Mouse (Mus musculus) right cerebral cortex, postnatal 4 days (tissue): Measurements from ENCODE around the gene Hoxd11.

ENCODE experiments used
- DNase-seq: peaks from one replicate; pipeline ENCODE4 v3.0.0-alpha.2; 2022

Hoxd11 gene

DNA sequence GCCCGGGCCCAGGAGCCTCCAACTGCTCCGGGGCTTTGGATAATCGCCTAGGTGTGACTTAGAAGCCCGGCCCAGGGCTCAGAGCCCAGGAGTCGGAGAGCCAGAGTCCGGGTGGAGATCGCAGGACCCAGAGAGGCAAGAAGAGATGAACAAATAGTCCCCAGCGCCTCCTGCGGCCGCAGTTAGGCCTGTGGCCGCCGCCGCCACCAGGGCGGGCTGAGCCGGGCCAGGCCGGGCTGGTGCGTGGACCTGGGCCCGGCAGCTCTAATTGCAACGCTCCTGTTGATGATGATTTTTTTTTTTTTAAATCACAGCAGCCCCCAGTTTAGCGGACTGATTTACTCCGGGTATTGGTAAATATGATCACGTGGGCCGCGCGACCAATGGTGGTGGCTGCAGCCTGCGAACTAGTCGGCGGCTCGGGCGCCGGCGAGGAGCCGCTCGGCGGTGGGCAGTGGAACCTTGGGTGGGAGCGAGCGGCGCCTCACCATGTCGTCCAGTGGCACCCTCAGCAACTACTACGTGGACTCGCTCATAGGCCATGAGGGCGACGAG is 18.3 kb downstream of the Hoxd11 start, which contains the start of gene Hoxd9:
TSS of gene Hoxd9 (plus strand) at position 161 of the 555 bp plus-strand sequence.
- no peak for DNase-seq

DNA sequence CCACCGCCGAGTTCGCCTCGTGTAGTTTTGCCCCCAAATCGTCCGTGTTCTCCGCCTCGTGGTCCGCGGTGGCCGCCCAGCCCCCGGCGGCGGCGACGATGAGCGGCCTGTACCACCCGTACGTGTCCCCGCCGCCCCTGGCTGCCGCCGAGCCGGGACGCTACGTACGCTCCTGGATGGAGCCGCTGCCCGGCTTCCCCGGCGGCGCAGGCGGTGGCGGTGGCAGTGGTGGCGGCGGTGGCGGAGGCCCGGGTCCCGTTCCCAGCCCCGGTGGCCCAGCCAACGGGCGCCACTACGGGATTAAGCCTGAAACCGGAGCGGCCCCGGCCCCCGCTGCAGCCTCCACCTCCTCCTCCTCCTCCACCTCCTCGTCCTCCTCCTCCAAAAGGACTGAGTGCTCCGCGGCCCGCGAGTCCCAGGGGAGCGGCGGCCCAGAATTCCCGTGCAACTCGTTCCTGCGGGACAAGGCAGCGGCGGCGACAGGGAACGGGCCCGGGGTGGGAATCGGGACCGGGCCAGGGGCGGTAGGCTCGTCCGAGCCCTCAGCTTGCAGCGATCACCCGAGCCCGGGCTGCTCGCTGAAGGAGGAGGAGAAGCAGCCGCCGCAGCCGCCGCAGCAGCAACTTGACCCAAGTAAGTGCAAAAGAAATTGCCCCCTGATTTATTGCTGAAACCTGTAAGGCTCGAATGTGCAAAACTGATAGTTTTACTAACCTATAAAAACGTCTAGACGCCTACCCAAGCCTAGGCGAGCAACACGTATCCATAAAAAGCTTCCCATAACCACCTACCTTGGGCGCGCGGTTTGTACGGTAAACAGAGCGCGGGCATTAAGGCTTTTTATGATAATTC is 19.1 kb downstream of the Hoxd11 start:
- no peak for DNase-seq

DNA sequence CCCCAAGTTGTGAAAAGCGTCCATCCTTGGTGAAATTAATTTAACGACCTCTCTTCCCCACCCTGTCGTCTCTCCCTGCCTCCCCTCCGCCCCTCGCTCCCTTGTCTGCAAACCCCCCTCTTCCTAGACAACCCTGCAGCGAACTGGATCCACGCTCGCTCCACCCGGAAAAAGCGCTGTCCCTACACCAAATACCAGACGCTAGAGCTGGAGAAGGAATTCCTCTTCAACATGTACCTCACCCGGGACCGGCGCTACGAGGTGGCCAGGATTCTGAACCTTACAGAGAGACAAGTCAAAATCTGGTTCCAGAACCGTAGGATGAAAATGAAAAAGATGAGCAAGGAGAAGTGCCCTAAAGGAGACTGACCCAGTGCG is 19.7 kb downstream of the Hoxd11 start:
- DNase-seq, result no peak

DNA sequence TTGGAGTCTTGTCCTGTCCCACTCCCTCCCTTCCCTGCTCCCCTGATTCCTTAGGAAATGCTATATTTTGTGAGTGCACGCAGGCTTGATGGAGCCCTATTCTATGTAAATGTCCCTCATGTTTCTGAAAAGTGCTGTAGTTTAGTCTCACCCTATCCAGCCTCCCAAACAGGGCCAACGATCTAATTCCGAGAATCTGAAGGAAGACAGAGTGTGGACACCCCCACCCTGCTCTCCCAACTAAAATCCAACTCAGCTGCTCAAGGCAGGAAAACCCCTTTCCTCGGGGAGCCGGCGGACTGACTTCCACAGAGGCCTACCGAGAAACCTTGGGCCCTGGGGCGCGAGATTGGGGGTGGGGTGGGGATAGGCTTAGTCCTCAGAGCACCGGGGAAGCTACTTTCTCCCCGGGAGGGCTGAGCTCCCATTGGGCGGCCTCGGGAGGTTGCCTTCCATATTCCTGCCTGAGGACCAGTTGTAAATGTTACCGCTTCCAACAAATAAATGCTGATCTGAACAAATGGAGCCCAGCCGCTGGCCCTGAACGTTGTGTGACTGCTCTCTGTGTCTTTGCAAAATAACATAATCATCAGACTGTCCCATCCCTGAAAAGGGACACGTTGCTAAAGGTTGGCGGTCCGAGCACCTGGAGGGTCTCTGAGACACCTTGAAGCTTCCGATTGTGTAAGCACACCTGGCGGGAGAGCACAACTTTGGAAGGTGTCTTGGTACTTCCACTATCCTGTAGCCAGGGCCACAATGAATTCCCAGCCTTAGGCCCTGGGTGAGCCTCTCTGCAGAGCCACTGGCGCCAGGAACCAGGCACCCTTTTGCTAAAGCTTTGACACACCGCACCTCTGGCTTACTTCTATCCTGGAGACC is 20.5 kb downstream of the Hoxd11 start:
- no peak for DNase-seq

GRCm38 (mm10) chr2:74700546-74701112 is 21.3 kb downstream of the Hoxd11 start:
- DNase-seq, result no peak

GRCm38 (mm10) chr2:74701949-74702819 is 22.8 kb downstream of the Hoxd11 start:
- DNase-seq, result peak; percentile 95

- no peak for DNase-seq
Observed at GRCm38 (mm10) chr2:74702820-74703219, 23.5 kb downstream of the Hoxd11 start.

GRCm38 (mm10) chr2:74703317-74703716 is 24.0 kb downstream of the Hoxd11 start:
- no peak for DNase-seq

DNA sequence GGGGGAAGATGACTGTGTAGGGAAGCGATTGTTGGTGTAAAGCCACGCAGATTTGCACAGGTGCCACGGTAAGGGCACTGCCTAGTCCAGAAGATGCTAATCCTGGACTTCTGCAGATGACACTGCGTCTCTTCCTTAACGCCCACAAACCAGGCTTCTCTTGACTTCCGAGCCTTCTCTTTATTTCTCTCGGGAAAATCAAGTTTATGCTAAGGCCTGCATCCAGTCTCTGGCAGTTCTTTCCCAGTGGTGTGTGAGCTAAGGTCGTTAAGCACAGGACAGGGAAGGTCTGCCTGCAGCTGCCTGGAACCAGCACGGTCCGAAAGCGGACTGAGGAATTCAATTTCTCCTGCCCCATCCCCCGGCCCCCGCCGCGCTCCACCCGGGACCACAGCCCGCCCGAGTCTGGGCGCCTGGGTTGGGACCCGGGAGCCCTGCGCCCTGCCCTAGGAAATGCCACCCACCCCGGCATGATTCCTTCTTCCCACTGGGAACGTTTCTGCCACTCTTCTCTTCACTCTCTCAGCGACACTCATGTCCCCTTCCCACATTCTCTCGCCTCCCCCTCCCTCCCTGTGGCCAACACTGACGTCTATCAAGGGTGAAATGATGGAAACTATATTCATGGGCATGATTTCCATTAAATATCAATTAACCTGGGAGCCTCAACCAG is 24.5 kb downstream of the Hoxd11 start:
- no peak for DNase-seq

DNA sequence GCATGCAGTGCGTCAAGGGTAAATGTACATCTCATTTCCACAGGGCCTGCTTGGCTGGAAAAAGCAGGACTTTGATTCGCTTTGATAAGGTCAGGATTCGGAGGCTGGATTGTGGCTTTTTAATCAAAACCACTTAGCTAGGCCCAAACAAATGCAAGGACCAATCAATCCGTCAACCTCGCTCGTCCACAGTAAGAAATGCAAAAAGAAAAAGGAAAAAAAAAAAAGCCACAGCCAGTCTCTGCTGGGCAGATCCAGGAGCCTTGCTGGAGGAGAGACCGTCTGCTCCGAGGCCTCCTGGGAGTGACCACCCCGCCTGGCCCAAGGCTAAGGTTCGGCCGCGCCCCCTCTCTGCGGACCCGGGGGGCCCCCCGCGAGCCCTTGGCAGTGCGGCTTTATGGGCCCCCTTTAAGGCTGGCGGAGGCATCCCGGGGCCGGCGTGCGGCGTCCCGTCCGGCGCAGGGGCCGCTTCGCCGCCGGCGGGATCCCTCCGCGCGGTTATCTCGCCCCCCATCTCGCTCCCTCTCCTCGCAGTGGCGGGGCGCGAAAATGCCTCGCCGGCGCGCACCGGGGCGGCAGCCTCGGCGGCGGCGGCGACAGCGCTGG is 25.1 kb downstream of the Hoxd11 start, which contains the start of gene Hoxd8:
TSS of gene Hoxd8 (plus strand) at position 223 of the 606 bp plus-strand sequence.
- DNase-seq, result no peak

- DNase-seq, result no peak
Observed at GRCm38 (mm10) chr2:74704999-74705466, 25.7 kb downstream of the Hoxd11 start.

DNA sequence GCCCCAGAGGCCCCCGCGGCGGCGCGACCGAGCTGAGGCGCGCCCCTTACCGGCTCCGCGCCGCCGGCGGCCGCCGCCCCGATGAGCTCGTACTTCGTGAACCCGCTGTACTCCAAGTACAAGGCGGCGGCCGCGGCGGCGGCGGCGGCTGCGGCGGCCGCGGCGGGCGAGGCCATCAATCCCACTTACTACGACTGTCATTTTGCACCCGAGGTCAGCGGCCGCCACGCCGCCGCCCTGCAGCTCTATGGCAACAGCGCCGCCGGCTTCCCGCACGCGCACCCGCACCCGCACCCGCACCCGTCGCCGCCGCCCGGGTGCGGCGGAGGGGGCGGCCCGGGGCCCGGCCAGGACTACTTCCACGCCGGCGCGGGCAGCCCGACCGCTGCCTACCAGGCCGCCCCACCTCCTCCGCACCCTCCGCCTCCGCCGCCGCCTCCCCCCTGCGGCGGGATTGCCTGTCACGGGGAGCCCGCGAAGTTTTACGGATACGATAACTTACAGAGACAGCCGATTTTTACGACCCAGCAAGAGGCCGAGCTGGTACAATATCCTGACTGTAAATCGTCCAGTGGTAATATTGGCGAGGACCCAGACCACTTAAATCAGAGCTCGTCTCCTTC is 26.2 kb downstream of the Hoxd11 start:
- DNase-seq, result no peak

- no peak for DNase-seq
Observed at GRCm38 (mm10) chr2:74706393-74706960, 27.1 kb downstream of the Hoxd11 start.

- DNase-seq, result no peak
Observed at GRCm38 (mm10) chr2:74707599-74707998, 28.2 kb downstream of the Hoxd11 start.

GRCm38 (mm10) chr2:74708676-74709075 is 29.3 kb downstream of the Hoxd11 start:
- no peak for DNase-seq

DNA sequence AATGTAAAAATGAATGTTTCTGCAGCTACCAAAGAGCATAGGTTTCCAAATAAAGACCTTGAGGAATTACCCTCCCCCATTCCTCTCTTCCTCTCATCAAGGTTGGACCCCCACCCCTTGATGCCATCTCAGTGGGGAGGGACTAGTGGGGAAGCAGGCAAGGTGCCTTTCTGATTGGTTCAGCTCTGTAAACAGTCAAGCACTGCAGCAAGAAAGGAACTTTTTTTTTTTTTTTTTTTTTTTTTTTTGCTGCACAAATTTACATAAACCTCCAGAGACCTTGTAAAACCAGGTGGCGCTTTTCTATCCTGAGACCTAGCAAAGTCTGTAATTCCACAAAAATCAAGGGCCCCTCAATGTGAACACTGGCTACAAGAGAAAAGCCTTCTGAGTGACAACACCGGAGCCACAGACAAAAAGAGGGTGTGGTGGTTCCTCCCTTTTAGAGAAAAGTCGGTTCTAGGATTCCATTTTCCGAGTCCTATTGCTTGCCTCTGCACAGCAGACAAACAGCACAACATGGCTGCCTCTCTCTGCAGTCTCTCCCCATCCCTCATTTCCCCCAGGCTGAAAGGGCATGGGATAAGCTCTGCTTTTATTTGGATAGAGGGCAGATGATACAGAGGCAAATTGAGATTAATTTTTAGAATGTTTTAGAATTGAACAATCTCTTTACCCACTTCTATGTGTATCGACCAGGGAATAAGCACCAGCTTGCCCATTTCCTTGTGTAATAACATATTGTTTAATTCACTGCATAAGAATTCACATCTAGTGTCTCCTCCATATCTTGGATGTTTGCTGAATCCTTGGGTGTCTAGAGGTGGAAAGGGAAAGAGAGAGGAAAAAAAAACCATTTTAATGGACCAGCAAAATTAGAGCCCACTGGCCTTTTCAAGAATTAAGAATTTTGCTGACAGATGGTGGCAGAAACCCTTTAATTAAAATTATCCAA is 30.4 kb downstream of the Hoxd11 start:
- DNase-seq, result no peak

- DNase-seq, result no peak
Observed at GRCm38 (mm10) chr2:74710929-74711543, 31.7 kb downstream of the Hoxd11 start.
